Mouse (Mus musculus): ENCODE data around the gene 1700028K03Rik.

Gene 1700028K03Rik

DNA sequence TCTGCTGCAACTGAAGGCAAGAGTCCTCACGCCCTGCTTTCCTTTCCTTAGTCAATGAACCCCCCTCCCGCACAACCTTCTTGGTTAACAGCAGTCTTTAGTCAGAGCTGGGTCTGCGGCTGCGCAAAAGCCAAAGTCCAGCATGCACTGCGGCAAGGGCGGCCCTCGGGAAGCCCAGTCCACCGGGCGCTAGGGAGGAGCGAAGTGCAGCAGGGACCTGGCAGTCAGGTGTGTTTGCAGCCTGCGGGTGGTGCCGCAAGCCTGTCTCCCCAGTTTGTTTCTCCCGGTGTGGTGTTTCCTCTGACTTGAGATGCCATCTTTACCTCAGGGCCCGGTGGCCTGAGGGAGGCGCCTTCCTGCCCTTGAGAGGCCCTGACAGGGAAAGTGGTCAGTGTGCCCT, at the start of gene 1700028K03Rik:
Gene 1700028K03Rik (plus strand): TSS at position 129 of the 400 bp plus-strand sequence.
- CTCF ChIA-PET = no interaction called here

DNA sequence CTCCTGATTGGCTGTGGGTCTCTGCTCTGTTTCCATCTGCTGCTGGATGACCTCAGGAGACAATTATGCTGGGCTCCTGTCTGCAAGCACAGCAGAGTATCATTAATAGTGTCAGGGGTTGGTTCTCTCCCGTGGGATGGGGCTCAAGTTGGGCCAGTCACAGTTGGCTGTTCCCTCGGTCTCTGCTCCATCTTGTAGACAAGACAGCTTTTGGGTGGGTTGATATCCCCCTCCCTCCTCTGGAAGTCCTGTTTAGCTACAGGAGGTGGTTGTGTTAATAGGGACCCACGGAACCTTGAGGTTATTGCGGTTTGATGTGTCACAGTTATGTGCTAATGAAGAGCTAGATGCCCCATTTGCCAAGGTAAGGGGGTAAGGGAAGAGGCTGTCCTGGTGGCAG, 45.5 kb upstream of the 1700028K03Rik start:
- CTCF ChIA-PET = no interaction called here

DNA sequence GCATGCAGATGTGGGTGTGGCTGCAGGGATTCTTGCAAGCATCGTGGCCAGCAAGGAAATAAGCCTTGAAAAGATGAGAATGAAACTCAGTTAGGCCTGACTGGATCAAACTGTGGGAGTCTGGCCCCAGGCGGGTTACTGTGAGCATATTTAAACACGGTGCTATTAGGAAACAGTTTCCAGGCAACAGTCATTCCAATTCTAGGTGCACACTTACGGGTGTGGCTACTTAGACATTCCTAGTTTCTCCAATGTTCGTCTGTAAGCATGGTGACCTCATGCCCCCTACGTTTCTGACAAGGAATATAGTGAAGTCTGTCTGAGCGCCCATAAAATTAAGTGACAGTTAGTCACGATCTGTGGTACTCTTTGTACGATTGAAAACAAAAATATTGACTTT, 43.5 kb upstream of the 1700028K03Rik start:
- CTCF ChIA-PET = no interaction called here

DNA sequence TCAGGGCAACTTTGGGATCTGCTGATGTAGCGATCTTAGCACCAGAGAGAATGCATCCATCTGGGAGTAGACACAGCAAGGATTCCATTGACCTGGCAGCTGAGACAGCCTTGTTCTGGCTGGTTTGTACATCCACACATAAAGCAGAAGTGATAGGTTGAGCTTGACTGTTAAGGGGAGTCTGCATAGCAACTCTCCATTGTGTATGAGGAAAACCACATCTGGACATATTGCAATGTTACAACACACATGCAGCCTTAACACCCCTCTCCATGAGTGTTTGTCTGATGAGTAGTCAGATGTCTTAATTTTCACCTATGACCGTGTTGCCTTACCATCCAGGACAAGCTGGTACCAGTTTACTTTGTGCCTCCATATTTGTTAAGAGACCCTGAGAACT, 42.0 kb upstream of the 1700028K03Rik start:
- CTCF ChIA-PET = no interaction called here

DNA sequence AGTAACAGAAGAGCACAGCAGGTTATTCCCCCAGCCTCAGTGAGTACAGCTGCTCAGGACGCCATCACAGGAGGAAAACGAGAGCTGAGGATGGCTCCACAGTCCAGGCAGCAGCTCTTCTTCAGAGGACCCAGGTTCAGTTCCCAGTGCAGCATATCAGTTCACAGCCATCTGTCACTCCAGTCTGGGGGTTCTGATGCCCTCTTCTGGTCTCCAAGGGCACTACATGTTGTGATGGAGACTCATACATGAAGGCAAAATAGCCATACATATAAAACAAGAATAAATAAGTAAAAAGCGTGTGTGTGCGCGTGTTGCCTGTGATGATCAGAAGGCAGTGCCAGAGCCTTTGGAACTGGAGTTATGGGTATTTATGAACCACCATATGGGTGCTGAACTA, 39.8 kb upstream of the 1700028K03Rik start:
- CTCF ChIA-PET = no interaction called here

DNA sequence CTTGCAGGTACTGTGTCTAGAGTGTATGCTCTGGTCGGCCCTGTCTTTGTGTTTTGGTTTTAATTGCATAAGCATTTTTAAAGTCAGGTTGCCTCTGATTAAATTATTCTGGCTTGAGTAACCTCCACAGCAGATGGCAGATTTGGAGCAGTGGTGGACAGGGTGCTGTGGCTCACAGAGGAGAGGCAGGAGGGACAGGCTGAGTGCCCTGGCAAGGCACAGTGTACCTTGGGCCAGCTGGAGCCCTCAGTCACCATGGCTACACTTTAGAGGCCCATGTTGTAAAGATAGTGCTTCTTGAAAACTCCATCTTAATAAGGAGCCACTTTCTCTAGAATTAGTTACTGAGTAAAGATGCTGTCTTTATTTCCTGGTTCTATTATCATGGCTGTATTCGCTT, 38.5 kb upstream of the 1700028K03Rik start:
- CTCF ChIA-PET = no interaction called here

DNA sequence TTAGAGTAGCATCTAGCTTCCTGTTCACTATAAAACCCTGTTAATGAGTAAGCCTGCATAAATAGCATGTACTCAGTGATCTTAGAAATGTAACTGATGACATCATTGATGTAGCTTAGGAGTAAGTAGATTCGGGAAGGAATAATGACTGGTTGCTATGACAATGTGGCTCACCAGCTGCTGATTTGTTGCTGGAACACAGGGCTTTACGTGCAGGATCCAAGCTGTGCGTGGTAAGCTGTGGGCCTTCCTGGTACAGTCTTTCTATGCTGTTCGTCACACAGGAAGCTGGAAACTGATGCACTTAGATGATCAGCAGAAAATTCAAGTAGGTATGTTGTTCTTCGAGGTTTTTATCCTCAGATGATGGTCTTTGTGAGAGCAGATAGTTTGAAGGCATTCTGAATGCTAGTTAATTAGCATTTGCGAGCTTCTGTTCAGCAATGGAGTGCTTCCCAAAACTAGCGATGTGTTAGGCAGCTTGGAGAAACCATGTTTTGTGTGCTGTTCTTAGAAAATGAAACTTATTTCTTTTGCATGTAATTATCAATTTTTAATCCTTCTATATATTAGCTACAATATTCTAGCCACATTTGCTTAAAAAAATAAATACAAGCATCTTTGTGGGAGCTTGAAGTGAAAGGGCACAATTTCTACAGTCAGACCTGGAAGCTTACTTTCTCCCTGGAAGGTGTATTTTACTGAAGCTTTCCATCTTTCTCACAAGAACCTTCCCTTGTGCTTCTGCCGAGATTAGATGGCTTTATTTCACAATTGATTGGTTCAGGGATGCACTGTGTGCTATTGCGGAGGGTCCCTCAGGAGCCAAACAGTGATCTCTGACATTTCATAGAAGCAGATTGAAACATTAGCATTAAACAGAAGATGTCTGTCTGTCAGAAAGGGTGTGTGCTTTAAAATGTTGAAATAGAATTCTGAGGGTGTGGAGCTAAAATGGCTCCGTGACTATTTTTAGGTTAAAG, 36.7 kb upstream of the 1700028K03Rik start:
- CTCF ChIA-PET = no interaction called here

DNA sequence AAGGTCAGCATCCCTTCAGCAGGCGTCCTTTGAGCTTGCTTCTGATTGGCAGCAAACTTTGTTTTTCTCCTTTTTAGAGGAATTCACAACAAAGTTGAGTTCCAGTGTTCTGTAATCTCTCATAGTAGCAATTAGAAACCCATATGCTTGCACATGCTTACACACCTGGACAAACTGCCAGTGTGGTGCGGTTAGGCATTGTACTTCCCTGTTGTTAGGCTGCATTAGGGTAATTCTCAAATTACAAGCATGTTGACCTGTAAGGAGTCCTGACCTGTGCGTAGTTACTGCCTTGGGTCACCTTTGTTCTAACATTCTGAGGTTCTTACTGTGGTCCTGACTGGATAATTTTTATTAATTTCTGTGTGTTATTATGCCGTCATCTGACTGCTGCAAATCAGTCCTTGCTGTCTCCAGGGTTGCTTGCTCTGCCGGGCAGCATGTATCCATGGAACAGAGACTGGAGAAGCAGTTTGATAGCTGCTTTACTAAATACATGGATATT, 35.7 kb upstream of the 1700028K03Rik start:
- CTCF ChIA-PET = no interaction called here

DNA sequence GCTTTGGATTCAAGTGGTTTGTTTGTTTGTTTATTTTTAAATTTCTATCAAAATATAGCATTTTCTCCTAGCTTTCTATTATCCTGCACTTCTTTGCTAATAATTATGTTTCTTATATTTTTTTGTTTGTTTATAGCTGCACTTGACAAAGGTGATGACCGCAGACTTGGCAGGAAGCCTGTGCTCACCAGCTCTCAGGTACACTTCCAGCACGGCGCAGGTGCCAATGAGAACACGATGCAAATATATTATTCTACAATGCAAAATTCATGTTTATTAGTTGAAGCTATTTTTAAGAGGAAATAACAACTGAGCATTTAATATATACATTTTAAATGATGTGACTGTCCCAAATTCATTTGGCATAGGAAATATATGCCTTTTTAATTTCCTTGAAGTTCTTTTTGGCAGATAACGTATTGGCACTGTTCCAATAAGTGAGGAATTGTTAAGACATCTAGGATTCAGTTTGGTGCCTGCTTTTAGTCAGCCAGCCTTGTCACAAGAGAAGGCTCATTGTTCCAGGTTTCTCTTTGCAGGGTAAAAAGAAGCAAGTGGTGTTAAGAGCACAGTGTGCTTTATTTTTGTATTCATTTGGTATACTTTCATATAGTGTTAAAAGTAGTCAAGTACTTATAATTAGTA, 34.5 kb upstream of the 1700028K03Rik start:
- CTCF ChIA-PET = interaction anchor here (0.6 kb wide), 1 partner anchor 23 kb away, joined by 3 read pairs; no protein-coding TSS in a partner anchor

DNA sequence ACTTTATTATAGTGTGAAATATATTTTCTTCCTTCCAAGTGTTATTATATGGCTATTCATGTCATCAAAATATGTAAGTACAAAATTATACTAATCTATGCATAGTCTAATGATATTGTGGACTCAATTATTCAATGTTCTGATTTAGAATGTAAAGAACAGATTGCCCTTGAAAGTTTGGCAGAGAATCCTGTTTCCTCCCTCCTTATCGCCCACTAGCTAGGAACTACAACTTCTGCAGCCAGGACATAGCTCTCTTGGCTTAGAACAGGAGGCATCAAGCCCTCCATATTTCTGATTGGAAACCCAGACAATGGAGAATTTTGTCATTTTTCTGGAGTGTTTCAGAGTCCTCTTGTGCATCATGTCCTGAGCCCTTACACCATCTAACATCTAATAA, 33.8 kb upstream of the 1700028K03Rik start:
- CTCF ChIA-PET = no interaction called here

DNA sequence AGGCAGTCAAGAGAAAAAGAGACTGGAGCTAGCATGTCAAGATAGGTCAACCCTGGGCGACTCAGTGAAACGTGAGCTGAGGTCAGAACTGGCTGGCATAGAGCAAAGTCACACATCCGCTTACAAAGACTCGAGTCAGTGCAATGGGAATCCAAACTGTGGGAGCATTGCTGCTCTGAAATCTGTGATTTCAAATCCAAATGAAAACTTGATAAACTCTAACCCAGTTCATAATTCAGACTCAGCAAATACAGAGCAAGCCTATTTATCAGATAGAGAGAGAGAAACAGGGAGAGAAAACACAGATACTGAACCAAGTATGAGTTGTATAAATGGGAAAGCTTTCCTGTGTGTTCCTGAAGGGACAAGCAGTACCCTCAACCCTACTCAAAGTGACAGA, 27.2 kb upstream of the 1700028K03Rik start, which contains the start of gene Gm42669:
Gene Gm42669 (plus strand): TSS at position 301 of the 400 bp plus-strand sequence.
- CTCF ChIA-PET = no interaction called here

DNA sequence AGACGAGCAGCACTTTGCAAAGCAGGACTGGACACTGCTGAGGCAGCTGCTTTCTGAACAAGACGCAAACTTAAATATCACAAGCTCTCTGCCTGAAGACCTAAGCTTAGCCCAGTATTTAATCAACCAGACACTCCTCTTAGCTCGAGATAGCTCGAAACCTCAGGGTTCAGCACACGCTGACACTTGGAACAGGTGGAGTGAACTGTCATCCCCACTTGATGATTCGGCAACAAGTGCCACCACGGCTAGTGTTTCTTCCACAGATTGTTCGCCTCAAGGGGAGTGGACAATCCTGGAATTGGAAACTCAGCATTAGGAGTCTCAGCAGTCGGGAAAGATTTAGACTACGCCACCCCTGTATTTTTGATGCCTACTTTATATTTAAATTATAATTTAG, 24.0 kb upstream of the 1700028K03Rik start:
- CTCF ChIA-PET = no interaction called here

DNA sequence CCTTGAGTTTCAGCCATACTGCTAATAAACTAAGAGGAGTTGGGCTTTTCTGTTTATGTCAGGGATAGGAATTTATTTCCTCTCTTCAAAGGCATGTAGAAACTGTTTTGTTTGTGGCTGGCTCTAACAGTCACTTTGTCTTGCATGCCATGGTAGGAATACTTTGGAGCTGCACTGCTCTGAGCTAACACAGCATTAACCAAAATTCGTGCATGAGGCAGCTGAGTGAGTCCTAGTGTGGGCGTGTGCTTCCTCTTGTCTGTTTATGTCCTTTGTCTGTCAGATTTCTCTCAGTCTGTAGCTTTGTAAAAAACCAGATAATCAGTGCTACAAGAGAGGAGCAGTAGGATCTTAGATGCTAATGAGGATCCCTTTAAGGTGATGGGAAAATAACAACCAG, 23.2 kb upstream of the 1700028K03Rik start:
- CTCF ChIA-PET = no interaction called here

DNA sequence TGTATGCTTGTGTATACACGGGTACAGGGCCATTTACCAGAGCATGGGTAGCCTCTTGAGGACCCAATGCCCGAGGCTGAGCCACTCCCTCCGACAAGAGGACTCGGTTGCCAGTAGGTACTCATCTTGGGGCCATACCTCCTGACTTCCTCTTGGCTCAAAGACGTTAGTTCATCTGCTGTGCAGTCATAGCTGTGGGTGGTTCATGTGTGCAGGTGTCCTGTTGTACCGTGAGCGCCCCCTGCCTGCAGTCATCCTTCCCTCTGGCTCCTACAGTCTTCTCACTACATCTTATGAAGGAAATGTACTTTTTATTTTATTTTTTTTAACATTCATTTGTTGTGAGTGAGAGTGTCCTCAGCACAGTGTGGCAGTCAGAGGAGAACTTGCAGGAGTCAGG, 20.9 kb upstream of the 1700028K03Rik start:
- CTCF ChIA-PET = interaction anchor here (0.5 to 1.1 kb wide), 2 partner anchors 10 to 391 kb away, joined by 4 read pairs; no protein-coding TSS in a partner anchor

DNA sequence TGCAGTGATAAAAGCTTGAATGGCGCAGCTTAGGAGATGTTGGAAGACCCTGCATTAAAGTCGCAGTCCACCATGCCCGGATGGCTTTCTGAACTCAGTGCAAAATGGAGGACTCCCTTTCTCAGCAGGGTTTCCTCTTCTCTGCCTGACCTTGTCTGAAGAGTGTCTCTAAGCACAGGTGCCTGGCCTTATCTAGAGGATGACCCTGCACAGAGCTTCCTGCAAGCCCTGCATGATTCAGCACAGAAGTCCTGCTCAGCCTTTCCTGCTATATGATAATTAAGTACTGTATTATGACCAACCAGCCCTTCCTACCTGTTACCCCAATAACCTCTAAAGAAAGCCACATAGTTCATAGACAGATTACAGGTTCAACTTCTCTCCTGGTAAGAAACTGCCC, 19.1 kb upstream of the 1700028K03Rik start:
- CTCF ChIA-PET = no interaction called here

DNA sequence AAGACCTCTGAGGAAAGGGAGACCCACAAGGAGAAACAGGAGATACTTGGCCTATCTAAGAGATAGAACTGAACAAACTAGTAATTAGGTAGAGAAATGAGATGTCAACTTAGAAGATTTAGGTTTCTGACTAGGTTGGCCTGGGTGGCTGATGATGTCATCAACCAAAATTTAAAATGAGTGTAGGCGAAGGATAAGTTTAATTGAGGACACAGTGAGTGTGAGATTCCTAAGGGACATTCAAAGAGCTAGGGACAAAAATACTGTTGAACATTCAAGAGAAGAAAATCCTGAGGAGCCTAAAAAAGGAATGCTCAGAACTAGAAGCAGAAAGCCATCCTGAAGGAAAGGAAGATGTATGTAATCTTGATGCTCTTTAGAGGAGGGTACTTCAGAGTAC, 18.4 kb upstream of the 1700028K03Rik start:
- CTCF ChIA-PET = no interaction called here

DNA sequence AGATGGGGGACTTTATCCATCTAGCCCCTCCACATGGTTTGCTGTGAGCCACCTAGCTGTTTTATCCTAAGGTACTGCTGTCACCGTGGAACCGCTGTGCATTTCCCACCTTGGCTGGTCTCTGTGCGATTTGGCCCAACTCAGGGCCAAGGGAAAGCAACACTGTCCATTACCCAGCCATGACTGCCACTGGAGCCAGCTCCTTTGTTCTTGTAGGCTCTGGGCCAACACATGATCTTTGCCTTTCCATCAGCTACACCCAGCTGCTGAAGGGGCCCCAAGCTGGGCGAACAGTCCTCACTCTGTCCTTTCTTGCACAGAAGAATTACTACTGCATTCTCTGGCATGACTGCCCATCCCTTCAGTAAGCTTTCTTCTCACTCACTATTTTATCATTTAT, 15.9 kb upstream of the 1700028K03Rik start:
- CTCF ChIA-PET = no interaction called here

DNA sequence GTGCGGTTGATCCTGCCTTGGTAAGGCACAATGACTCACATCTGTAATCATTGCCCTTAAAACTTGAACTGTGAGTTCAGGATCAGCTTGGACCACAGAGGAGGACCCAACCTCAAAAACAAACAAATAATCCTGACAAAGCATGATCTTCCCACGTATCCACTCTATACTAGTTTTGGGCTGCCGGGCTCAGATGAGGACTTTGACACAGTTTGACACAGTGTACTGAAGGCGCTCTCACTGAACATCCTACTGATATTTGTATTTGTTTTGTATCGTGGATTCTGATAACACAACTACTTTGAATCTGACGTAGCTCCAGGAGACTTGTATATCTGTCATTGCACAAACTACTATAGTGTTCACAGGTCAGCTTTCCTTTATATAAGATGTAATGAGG, 13.1 kb upstream of the 1700028K03Rik start:
- CTCF ChIA-PET = interaction anchor here (1.1 kb wide), 1 partner anchor 9 kb away, joined by 3 read pairs; no protein-coding TSS in a partner anchor

DNA sequence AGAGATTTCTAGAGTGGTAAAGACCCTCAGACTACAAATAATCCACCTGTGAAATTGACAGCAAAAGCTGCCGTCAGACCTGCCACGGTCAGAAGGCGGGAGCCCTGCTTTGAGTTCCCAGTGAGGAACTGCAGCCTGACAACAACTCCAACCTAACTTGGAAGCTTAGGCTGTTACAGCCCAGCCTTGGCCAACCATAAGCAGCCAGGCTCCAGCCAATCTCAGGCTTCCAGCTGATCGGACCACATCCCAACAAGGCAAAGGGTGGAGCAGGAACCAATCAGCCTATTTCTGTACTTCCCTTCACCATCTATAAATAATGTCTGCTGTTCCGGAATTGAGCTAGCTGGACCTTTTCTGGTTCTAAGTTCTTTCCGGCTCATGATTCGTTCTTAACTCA, 12.6 kb upstream of the 1700028K03Rik start:
- CTCF ChIA-PET = interaction anchor here (1.1 kb wide), 1 partner anchor 9 kb away, joined by 3 read pairs; no protein-coding TSS in a partner anchor

DNA sequence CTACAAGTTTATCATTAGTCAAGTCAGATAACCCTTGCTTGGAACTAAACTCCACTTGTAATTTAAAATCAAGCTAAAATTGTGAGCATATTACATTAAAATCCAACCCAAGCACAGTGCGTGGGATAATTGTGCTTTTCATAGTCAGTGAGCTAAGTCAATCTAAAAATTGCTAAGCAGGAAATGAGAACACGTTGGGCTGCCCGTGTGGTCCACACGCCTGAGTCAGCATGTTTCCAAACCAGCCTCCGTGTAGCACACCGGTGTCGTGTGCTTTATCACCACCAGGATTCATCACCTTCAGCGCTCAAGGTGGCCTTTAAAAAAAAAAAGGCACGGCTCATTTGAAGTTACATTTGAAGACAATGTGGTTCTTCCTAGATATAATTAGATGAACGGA, 10.2 kb upstream of the 1700028K03Rik start:
- CTCF ChIA-PET = interaction anchor here (1.4 kb wide), 1 partner anchor 10 kb away, joined by 4 read pairs; no protein-coding TSS in a partner anchor

DNA sequence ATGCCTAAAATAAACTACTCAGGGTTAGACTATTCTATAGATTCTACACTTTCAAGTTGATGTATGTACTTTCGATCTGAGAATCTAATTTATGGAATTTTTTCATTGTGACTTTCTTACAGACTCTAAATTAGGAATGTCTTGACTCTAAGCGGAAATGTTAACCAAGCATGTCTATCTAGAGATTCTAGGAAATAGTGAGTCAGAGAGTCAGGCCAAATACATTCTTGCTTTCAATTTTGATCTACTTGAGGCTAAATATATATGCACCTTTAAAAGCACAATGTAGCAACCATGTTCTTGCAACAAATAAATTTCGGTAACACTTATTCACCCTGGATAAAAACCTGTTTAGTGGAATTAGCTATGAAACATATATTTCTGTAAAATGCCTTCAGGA, 5.7 kb upstream of the 1700028K03Rik start:
- CTCF ChIA-PET = no interaction called here

DNA sequence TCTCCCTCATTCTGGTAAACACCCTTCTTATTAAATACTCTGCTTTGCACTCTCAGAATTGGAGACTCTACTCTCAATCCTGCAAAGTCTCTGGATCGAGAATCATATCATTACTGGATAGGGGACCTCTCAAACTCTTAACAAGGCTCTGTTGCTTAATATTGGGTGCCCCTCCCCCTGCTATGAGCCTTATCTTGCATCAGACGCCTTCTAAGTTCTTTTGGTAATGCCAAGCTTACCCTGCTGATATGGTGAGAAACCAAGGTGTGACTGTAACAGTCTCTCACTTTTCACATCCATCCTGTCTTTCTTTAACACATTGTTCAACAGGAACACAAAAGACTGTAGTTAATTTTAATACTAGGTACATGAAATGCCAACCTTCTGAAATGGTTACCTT, 919 bp upstream of the 1700028K03Rik start:
- CTCF ChIA-PET = no interaction called here

DNA sequence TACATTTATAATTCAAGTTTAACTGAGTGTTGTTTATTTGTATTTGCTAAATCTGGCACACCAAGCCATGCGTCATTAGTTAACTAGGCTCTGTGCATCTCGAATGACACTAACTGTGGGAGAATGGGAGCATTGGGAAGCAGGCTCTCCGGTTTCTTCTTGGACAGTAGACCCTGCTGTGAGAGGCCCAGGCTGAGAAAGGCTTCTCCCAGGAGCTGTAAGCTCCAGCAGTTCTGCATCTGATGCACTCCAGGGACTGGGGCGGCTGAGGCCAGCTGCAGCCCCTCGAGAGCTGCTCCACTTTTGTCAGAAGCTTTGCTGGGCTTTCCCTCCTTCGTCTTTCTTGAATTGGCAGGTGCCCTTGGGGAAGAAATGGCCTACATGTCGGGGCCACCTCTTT, 7.2 kb downstream of the 1700028K03Rik start:
- CTCF ChIA-PET = no interaction called here
